Mouse (Mus musculus) forebrain, embryonic 14.5 days (tissue): ENCODE measurements at regions not wholly inside any gene's neighbourhood (a gene's known extent, or its start where the extent isn't known, plus 50 kb on each side); places are given as distances from the start of the nearest gene placed in this dataset.
"Not testable (repeated sequence)": the region's sequence is repeated elsewhere in the genome, so short reads cannot be mapped to it uniquely, and the experiment has no call there.

Experiments
- ATAC-seq: fragments of 200-750 bp; cut with Nextera tagmentation; 2 replicates; pipeline ENCODE4 v1.8.0; 2017; ENCODE audit warnings: mild to moderate bottlenecking, moderate library complexity
- DNase-seq: peaks from one replicate; pipeline ENCODE4 v3.0.0-alpha.2; 2015; ENCODE audit warnings: low spot score
- H3K27ac ChIP-seq: fragments of 300-500 bp; sonication (generic); 2 replicates; pipeline ENCODE4 v1.5.1; 2014; ENCODE audit warnings: low read depth, mild to moderate bottlenecking, control low read depth, low read length, moderate library complexity
- H3K27me3 ChIP-seq: fragments of 300-500 bp; sonication (generic); replicated peaks from 2 replicates; pipeline ENCODE4 v1.6.1; 2014; ENCODE audit warnings: low read length, control low read depth, mixed read lengths; ENCODE audit not compliant: control insufficient read depth, insufficient read depth
- H3K36me3 ChIP-seq: fragments of 300-500 bp; sonication (generic); 2 replicates; pipeline ENCODE4 v1.6.1; 2014; ENCODE audit warnings: low read length, control low read depth; ENCODE audit not compliant: control insufficient read depth, insufficient read depth
- H3K4me1 ChIP-seq: fragments of 300-500 bp; sonication (generic); 2 replicates; pipeline ENCODE4 v1.6.1; 2014; ENCODE audit warnings: antibody characterized with exemption, low read length, control low read depth; ENCODE audit not compliant: control insufficient read depth, insufficient read depth
- H3K4me2 ChIP-seq: fragments of 300-500 bp; sonication (generic); 2 replicates; pipeline ENCODE4 v1.6.1; 2014; ENCODE audit warnings: mild to moderate bottlenecking, control low read depth, low read length
- H3K4me3 ChIP-seq: fragments of 300-500 bp; sonication (generic); 2 replicates; pipeline ENCODE4 v1.5.1; 2014; ENCODE audit warnings: low read depth, low read length, control low read depth
- H3K9ac ChIP-seq: fragments of 300-500 bp; sonication (generic); 2 replicates; pipeline ENCODE4 v1.6.1; 2014; ENCODE audit warnings: mild to moderate bottlenecking, low read length, control low read depth, moderate library complexity
- H3K9me3 ChIP-seq: fragments of 300-500 bp; sonication (generic); replicated peaks from 2 replicates; pipeline ENCODE4 v1.6.1; 2016; ENCODE audit warnings: low read length, control low read depth, mixed read lengths; ENCODE audit not compliant: control insufficient read depth
- WGBS: fragments of 180-500 bp; shearing (Covaris S2); extraction: QIAGEN DNeasy Blood & Tissue Kit; methylation state at CpG from one replicate; pipeline ENCODE4 v1.1.7; 2014; 5-methylcytosine and 5-hydroxymethylcytosine counted together

GRCm38 (mm10) chr9:98228226-98228625 is 59.0 kb upstream of the Nmnat3 start:
- Histone ChIP-seq H3K36me3 (no peaks in the 10 kb centered on the region), H3K27ac (no peak overlapping the region), H3K4me3 (no peak overlapping the region), H3K4me2 (no peak overlapping the region), H3K9me3 (no peaks in the 10 kb centered on the region), H3K9ac (no peak overlapping the region), H3K27me3 (no peaks in the 10 kb centered on the region), H3K4me1 (no peaks in the 10 kb centered on the region)
- ATAC-seq, result no peak
- no peak for DNase-seq
- 93% methylated on average over 3 of the region's 3 CpGs for WGBS

GRCm38 (mm10) chr9:98228907-98229306 is 58.3 kb upstream of the Nmnat3 start:
- Histone ChIP-seq H3K9ac (no peak overlapping the region), H3K4me3 (no peak overlapping the region), H3K36me3 (no peaks in the 10 kb centered on the region), H3K27ac (no peak overlapping the region), H3K4me1 (no peaks in the 10 kb centered on the region), H3K9me3 (no peaks in the 10 kb centered on the region), H3K27me3 (no peaks in the 10 kb centered on the region), H3K4me2 (no peak overlapping the region)
- ATAC-seq (peak; percentile 29; the same call in 1 of the 2 replicates), DNase-seq (no peak)
- WGBS, result 61% methylated on average over 7 of the region's 7 CpGs

- H3K27ac ChIP-seq, H3K4me1 ChIP-seq, ATAC-seq, H3K27me3 ChIP-seq, H3K9me3 ChIP-seq, H3K36me3 ChIP-seq, DNase-seq, H3K4me3 ChIP-seq, H3K4me2 ChIP-seq, H3K9ac ChIP-seq: not testable (repeated sequence)
- WGBS, result 60% methylated on average over 2 of the region's 2 CpGs
These were observed 52.5 kb upstream of the Nmnat3 start for GRCm38 (mm10) chr9:98234731-98235130.
